Mouse (Mus musculus): Measurements from ENCODE around the gene Slc16a3.

GRCm38 (mm10) chr11:120979711-120980426, 31.6 kb downstream of the Slc16a3 start:
- TF ChIP-seq CTCF (IDR thresholded peaks at IDR 0.05; ENCODE audit: low read depth) (no peak), EP300 (IDR thresholded peaks at IDR 0.05; ENCODE audit: low read depth) (no peak)

Measured in liver, embryonic 14.5 days (tissue).